Mouse (Mus musculus): ENCODE data around the gene Gxylt2.

GRCm38 (mm10) chr6:100706861-100707260 is 2.3 kb downstream of the Gxylt2 start:
- no peak for TF ChIP-seq GATA1 (IDR thresholded peaks at IDR 0.05; ENCODE audit: borderline replicate concordance, low read length)
- TF ChIP-seq FLI1 (IDR thresholded peaks at IDR 0.05; ENCODE audit: low read length) = no peak

Data from megakaryocyte, embryonic 14.5 days (primary cell).